Mouse (Mus musculus) ovary, adult 2 months (tissue): ENCODE results near the gene Grhl1. TPM values are rescaled to one million over a fixed set of nuclear protein-coding genes. Genes with fewer than 3 reads are reported as not detected.

Source experiments
- polyA plus RNA-seq: library from polyadenylated mRNA; depleted of rRNA; stranded (reverse); fragments of >200 nt; gene quantifications from 2 replicates; pipeline ENCODE4 v1.2.3, GENCODE M21; 2012; rRNA removed

Gene Grhl1
- polyA plus RNA-seq, result 0.97 and 1.0 TPM in 2 replicates

GRCm38 (mm10) chr12:24571523-24572392, at the start of gene Grhl1:
TSS of gene Grhl1 (plus strand) at chr12:24572283.

GRCm38 (mm10) chr12:24651063-24651557, 79.0 kb downstream of the Grhl1 start, which contains the start of gene Klf11:
TSS of gene Klf11 (plus strand) at chr12:24651274.

Other genes starting within 250 kb of the Grhl1 start
- 6.8 and 12.0 TPM in 2 replicates for gene Taf1b, start 73.9 kb upstream of the Grhl1 start, polyA plus RNA-seq
- 22.8 and 29.9 TPM in 2 replicates for gene Klf11, start 79.0 kb downstream of the Grhl1 start, polyA plus RNA-seq
- 10.4 and 11.2 TPM in 2 replicates for gene Cys1, start 109.5 kb downstream of the Grhl1 start, polyA plus RNA-seq
- gene Rrm2, start 136.0 kb downstream of the Grhl1 start, polyA plus RNA-seq, result 6.6 and 9.0 TPM in 2 replicates